Mouse (Mus musculus): ENCODE data around the gene Cdkl4.
"Not testable (repeated sequence)": the region's sequence is repeated elsewhere in the genome, so short reads cannot be mapped to it uniquely, and the experiment has no call there.

Cdkl4 gene

GRCm38 (mm10) chr17:80563762-80564610, 13.6 kb downstream of the Cdkl4 start:
- peak; percentile 88 for DNase-seq (ENCODE audit: low spot score)

GRCm38 (mm10) chr17:80562792-80563191, 14.8 kb downstream of the Cdkl4 start:
- DNase-seq (ENCODE audit: low spot score): no peak

- peak; percentile 76 for DNase-seq (ENCODE audit: low spot score)
Measured at GRCm38 (mm10) chr17:80560669-80561401, 16.8 kb downstream of the Cdkl4 start.

GRCm38 (mm10) chr17:80559745-80560144, 17.9 kb downstream of the Cdkl4 start:
- DNase-seq (ENCODE audit: low spot score): no peak

- peak; percentile 37 for DNase-seq (ENCODE audit: low spot score)
Measured at GRCm38 (mm10) chr17:80559050-80559449, 18.6 kb downstream of the Cdkl4 start.

GRCm38 (mm10) chr17:80558583-80558982, 19.0 kb downstream of the Cdkl4 start:
- no peak for DNase-seq (ENCODE audit: low spot score)

GRCm38 (mm10) chr17:80557461-80557860, 20.2 kb downstream of the Cdkl4 start:
- no peak for DNase-seq (ENCODE audit: low spot score)

- peak; percentile 76 for DNase-seq (ENCODE audit: low spot score)
Measured at GRCm38 (mm10) chr17:80553318-80554270, 24.0 kb downstream of the Cdkl4 start.

GRCm38 (mm10) chr17:80552653-80553052, 25.0 kb downstream of the Cdkl4 start:
- DNase-seq (ENCODE audit: low spot score): no peak

GRCm38 (mm10) chr17:80550981-80551380, 26.6 kb downstream of the Cdkl4 start:
- DNase-seq (ENCODE audit: low spot score): no peak

GRCm38 (mm10) chr17:80546846-80547245, 30.8 kb downstream of the Cdkl4 start:
- no peak for DNase-seq (ENCODE audit: low spot score)

- no peak for DNase-seq (ENCODE audit: low spot score)
Measured at GRCm38 (mm10) chr17:80546227-80546626, 31.4 kb downstream of the Cdkl4 start.

GRCm38 (mm10) chr17:80543646-80544045, 34.0 kb downstream of the Cdkl4 start:
- DNase-seq (ENCODE audit: low spot score): no peak

GRCm38 (mm10) chr17:80537136-80537535, 40.5 kb downstream of the Cdkl4 start:
- DNase-seq (ENCODE audit: low spot score): no peak

- no peak for DNase-seq (ENCODE audit: low spot score)
Measured at GRCm38 (mm10) chr17:80535633-80536032, 42.0 kb downstream of the Cdkl4 start.

- not testable (repeated sequence) for DNase-seq (ENCODE audit: low spot score)
Measured at GRCm38 (mm10) chr17:80531351-80531750, 46.3 kb downstream of the Cdkl4 start.

- DNase-seq (ENCODE audit: low spot score): no peak
Measured at GRCm38 (mm10) chr17:80523231-80523630, 54.4 kb downstream of the Cdkl4 start.

GRCm38 (mm10) chr17:80522229-80522556, 55.4 kb downstream of the Cdkl4 start:
- peak; percentile 32 for DNase-seq (ENCODE audit: low spot score)

GRCm38 (mm10) chr17:80521521-80522228, 55.9 kb downstream of the Cdkl4 start:
- peak; percentile 23 for DNase-seq (ENCODE audit: low spot score)

- DNase-seq (ENCODE audit: low spot score): no peak
Measured at GRCm38 (mm10) chr17:80520537-80520936, 57.1 kb downstream of the Cdkl4 start.

GRCm38 (mm10) chr17:80518811-80519210, 58.8 kb downstream of the Cdkl4 start:
- no peak for DNase-seq (ENCODE audit: low spot score)
